Mouse (Mus musculus): ENCODE measurements around the gene BC005537. TPM values are rescaled to one million over a fixed set of nuclear protein-coding genes. Genes with fewer than 3 reads are reported as not detected.

Gene BC005537
- polyA plus RNA-seq (2015; fragmentation: Nextera tagmentation; extraction: Ambion mirVana) = 14.3 and 17.0 TPM in 2 replicates

GRCm38 (mm10) chr13:24801308-24801921 lies at the start of gene BC005537:
BC005537 (plus strand) TSS chr13:24801657.

DNA sequence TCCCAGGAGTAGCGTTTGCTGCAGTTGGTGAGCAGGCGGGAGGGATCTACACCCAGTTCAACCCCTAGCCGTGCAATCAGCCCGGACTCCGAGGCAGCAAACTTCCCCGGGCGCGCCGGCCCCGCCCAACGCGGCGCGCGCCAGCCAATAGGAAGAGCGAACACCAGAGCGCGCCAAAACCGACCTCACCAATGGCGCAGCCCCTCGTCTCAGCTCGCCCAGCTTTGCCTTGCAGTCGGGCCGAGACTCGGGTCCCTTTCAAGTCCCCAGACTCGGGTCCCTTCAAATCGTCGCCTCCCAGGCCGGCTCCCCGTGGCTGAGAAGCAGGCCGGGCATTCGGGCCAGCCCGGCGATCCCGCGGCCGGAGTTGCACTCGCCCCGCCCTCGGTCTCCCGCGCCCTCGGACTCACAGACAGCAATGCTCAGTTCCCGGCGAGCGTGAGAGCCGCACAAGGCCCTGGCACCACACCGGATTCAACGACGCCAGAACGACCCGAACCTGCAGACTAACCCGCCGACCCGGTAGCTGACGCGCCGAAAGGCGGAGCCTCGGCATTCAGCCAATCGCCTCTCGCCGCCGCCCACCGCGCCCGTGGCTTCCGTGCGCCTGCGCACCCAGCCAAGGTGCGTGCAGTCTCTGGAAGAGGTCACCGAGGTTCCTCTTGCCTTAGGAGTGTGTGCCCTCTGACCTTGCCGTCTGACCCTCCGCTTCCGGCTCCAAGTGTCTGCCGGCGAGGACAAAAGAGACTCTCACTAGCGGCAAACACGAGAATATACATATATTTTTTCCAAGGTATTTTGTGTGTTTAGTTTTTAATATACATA lies 39.8 kb upstream of the BC005537 start, which contains the start of gene Gmnn:
Gmnn (minus strand) TSS at position 521 of the 825 bp plus-strand sequence.

DNA sequence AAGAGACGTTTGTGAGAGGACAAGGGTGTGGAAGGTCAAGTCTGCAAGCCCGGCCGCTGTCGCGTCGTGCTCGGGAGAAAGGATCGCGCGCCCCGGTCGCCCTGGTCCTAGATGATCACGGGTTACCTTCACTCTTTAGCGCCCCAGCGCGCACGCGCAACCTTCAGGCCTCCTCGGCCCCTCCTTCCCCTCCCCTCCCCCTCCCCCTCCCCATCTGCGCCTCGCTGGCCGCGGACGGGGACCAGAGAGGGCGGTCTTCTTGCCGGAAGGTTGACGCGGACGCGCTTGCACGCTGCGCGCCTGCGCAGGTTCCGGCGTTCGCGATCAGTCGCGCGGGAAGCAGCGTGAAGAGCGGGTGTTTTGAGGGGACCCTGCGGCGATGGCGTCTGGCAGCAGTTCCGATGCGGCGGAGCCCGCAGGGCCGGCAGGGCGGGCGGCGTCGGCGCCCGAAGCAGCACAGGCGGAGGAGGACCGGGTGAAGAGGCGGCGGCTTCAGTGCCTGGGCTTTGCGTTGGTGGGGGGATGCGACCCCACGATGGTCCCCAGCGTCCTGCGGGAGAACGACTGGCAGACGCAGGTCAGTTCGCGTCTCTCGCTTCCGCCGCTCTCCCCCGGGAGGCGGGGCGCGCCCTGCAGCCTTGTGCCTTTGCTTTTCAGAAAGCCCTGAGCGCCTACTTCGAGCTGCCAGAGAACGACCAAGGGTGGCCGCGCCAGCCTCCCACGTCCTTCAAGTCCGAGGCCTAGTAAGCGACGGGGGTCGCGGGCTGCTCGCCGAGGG lies 30.1 kb downstream of the BC005537 start, which contains the start of the genes Acot13 and Tdp2:
Acot13 (minus strand) TSS at position 188 of the 778 bp plus-strand sequence.
Tdp2 (plus strand) TSS at position 327 of the 778 bp plus-strand sequence.

GRCm38 (mm10) chr13:24844983-24845955 lies 43.8 kb downstream of the BC005537 start, which contains the start of gene D130043K22Rik:
D130043K22Rik (plus strand) TSS chr13:24845135.

Other genes with a start within 250 kb of the BC005537 start
- 2.9 and 4.2 TPM in 2 replicates for gene Ripor2, start 219.5 kb upstream of the BC005537 start, polyA plus RNA-seq (2015; fragmentation: Nextera tagmentation; extraction: Ambion mirVana)
- not detected in 2 replicates for gene Armh2, start 60.4 kb upstream of the BC005537 start, polyA plus RNA-seq (2015; fragmentation: Nextera tagmentation; extraction: Ambion mirVana)
- gene Gmnn, start 39.7 kb upstream of the BC005537 start, polyA plus RNA-seq (2015; fragmentation: Nextera tagmentation; extraction: Ambion mirVana) = 78.2 and 81.2 TPM in 2 replicates
- gene Acot13, start 29.9 kb downstream of the BC005537 start, polyA plus RNA-seq (2015; fragmentation: Nextera tagmentation; extraction: Ambion mirVana) = 144 and 155 TPM in 2 replicates
- 34.5 and 49.6 TPM in 2 replicates for gene Tdp2, start 30.0 kb downstream of the BC005537 start, polyA plus RNA-seq (2015; fragmentation: Nextera tagmentation; extraction: Ambion mirVana)
- 0.40 and 1.8 TPM in 2 replicates for gene D130043K22Rik, start 43.5 kb downstream of the BC005537 start, polyA plus RNA-seq (2015; fragmentation: Nextera tagmentation; extraction: Ambion mirVana)
- 3.4 and 5.6 TPM in 2 replicates for gene Aldh5a1, start 136.0 kb downstream of the BC005537 start, polyA plus RNA-seq (2015; fragmentation: Nextera tagmentation; extraction: Ambion mirVana)
- gene Gpld1, start 141.5 kb downstream of the BC005537 start, polyA plus RNA-seq (2015; fragmentation: Nextera tagmentation; extraction: Ambion mirVana) = 1.3 and 1.6 TPM in 2 replicates
- gene Mrs2, start 218.7 kb downstream of the BC005537 start, polyA plus RNA-seq (2015; fragmentation: Nextera tagmentation; extraction: Ambion mirVana) = 7.5 and 22.5 TPM in 2 replicates

Measured in adrenal gland, postnatal 0 days (tissue).